Mouse (Mus musculus) ovary, adult 18-20 months (tissue): ENCODE data around the gene Nr6a1.
A peak's percentile ranks its signal among the peaks of the same experiment; 100 is the strongest.

Experiments used
- DNase-seq: peaks from one replicate; pipeline ENCODE4 v3.0.0; 2022; ENCODE audit warnings: low spot score, mixed read lengths

Nr6a1 gene

GRCm38 (mm10) chr2:38872730-38873129 is 54.8 kb downstream of the Nr6a1 start:
- DNase-seq, result no peak

GRCm38 (mm10) chr2:38866711-38867110 is 60.8 kb downstream of the Nr6a1 start:
- no peak for DNase-seq

- no peak for DNase-seq
Measured at GRCm38 (mm10) chr2:38864011-38864410, 63.5 kb downstream of the Nr6a1 start.

GRCm38 (mm10) chr2:38851797-38852196 is 75.7 kb downstream of the Nr6a1 start:
- no peak for DNase-seq

- no peak for DNase-seq
Measured at GRCm38 (mm10) chr2:38846319-38846718, 81.2 kb downstream of the Nr6a1 start.

GRCm38 (mm10) chr2:38835489-38835888 is 92.0 kb downstream of the Nr6a1 start:
- DNase-seq, result no peak

- no peak for DNase-seq
Measured at GRCm38 (mm10) chr2:38831976-38832375, 95.5 kb downstream of the Nr6a1 start.

GRCm38 (mm10) chr2:38829521-38829920 is 98.0 kb downstream of the Nr6a1 start:
- no peak for DNase-seq

GRCm38 (mm10) chr2:38827801-38828306 is 99.6 kb downstream of the Nr6a1 start:
- no peak for DNase-seq

- DNase-seq, result no peak
Measured at GRCm38 (mm10) chr2:38826189-38826588, 101.3 kb downstream of the Nr6a1 start.

- DNase-seq, result peak; percentile 3
Measured at GRCm38 (mm10) chr2:38824791-38825768, 102.4 kb downstream of the Nr6a1 start.

- DNase-seq, result peak; percentile 53
Measured at GRCm38 (mm10) chr2:38823912-38824583, 103.4 kb downstream of the Nr6a1 start.

- no peak for DNase-seq
Measured at GRCm38 (mm10) chr2:38823406-38823805, 104.1 kb downstream of the Nr6a1 start.

GRCm38 (mm10) chr2:38822995-38823394 is 104.5 kb downstream of the Nr6a1 start:
- DNase-seq, result peak; percentile 69

- DNase-seq, result no peak
Measured at GRCm38 (mm10) chr2:38817487-38817886, 110.0 kb downstream of the Nr6a1 start.

GRCm38 (mm10) chr2:38797087-38797624 is 130.3 kb downstream of the Nr6a1 start:
- peak; percentile 47 for DNase-seq

GRCm38 (mm10) chr2:38787338-38787737 is 140.2 kb downstream of the Nr6a1 start:
- no peak for DNase-seq

GRCm38 (mm10) chr2:38786216-38786960 is 141.1 kb downstream of the Nr6a1 start:
- DNase-seq, result no peak

GRCm38 (mm10) chr2:38785113-38785512 is 142.4 kb downstream of the Nr6a1 start:
- DNase-seq, result no peak

GRCm38 (mm10) chr2:38784396-38784795 is 143.1 kb downstream of the Nr6a1 start:
- DNase-seq, result no peak

- DNase-seq, result no peak
Measured at GRCm38 (mm10) chr2:38783364-38783763, 144.1 kb downstream of the Nr6a1 start.

- no peak for DNase-seq
Measured at GRCm38 (mm10) chr2:38782731-38783130, 144.8 kb downstream of the Nr6a1 start.
